Mouse (Mus musculus) lung, embryonic 16.5 days (tissue): ENCODE measurements around the gene Nelfcd. TPM values are rescaled to one million over a fixed set of nuclear protein-coding genes. Genes with fewer than 3 reads are reported as not detected.
A peak's percentile ranks its signal among the peaks of the same experiment; 100 is the strongest.

Source experiments
- ATAC-seq: fragments of 200-750 bp; cut with Nextera tagmentation; 2 replicates; pipeline ENCODE4 v1.8.0; 2017; ENCODE audit warnings: low read depth, mild to moderate bottlenecking, moderate library complexity
- H3K27ac ChIP-seq: fragments of 300-500 bp; sonication (generic); 2 replicates; pipeline ENCODE4 v1.5.1; 2014; ENCODE audit warnings: mild to moderate bottlenecking, control low read depth, low read length
- H3K27me3 ChIP-seq: fragments of 300-500 bp; sonication (generic); 2 replicates; pipeline ENCODE4 v1.6.1; 2014; ENCODE audit warnings: low read depth, low read length, mixed read lengths; ENCODE audit not compliant: control insufficient read depth, insufficient read depth
- H3K36me3 ChIP-seq: fragments of 300-500 bp; sonication (generic); 2 replicates; pipeline ENCODE4 v1.6.1; 2014; ENCODE audit warnings: low read length; ENCODE audit not compliant: control insufficient read depth, insufficient read depth
- H3K4me1 ChIP-seq: fragments of 300-500 bp; sonication (generic); replicated peaks from 2 replicates; pipeline ENCODE4 v1.6.1; 2014; ENCODE audit warnings: low read length, mixed read lengths; ENCODE audit not compliant: control insufficient read depth, insufficient read depth
- H3K4me2 ChIP-seq: fragments of 300-500 bp; sonication (generic); 2 replicates; pipeline ENCODE4 v1.6.1; 2014; ENCODE audit warnings: low read depth, low read length, control low read depth
- H3K4me3 ChIP-seq: fragments of 300-500 bp; sonication (generic); 2 replicates; pipeline ENCODE4 v1.5.1; 2014; ENCODE audit warnings: mild to moderate bottlenecking, low read length, control low read depth
- H3K9ac ChIP-seq: fragments of 300-500 bp; sonication (generic); 2 replicates; pipeline ENCODE4 v1.6.1; 2014; ENCODE audit warnings: low read length, control low read depth
- H3K9me3 ChIP-seq: fragments of 300-500 bp; sonication (generic); 2 replicates; pipeline ENCODE4 v1.6.1; 2016; ENCODE audit warnings: low read length; ENCODE audit not compliant: control insufficient read depth
- WGBS: fragments of 180-500 bp; shearing (Covaris S2); extraction: QIAGEN DNeasy Blood & Tissue Kit; methylation state at CpG from one replicate; pipeline ENCODE4 v1.1.7; 2014; 5-methylcytosine and 5-hydroxymethylcytosine counted together
- polyA plus RNA-seq: library from polyadenylated mRNA; unstranded; fragments of >200 nt; fragmentation: Nextera tagmentation; extraction: Ambion mirVana; gene quantifications from 2 replicates; pipeline ENCODE4 v1.2.1, GENCODE M21; 2015

Gene Nelfcd
- polyA plus RNA-seq, 1 experiment from 2014 or later, result 136 TPM

- no peak overlapping the region for H3K27ac ChIP-seq
- WGBS, result 87% methylated on average over 9 of the region's 9 CpGs
- ATAC-seq, result no peak
- H3K9me3 ChIP-seq, result no peaks in the 10 kb centered on the region
- H3K4me3 ChIP-seq, result no peak overlapping the region
- no peak overlapping the region for H3K9ac ChIP-seq
- H3K4me2 ChIP-seq, result no peak overlapping the region
- H3K4me1 ChIP-seq, result peaks cover 42% of the 10 kb centered on the region
- H3K36me3 ChIP-seq, result 0 out of 2 replicates have a peak, but pooled peaks cover 2% of the 10 kb centered on the region
- no peaks in the 10 kb centered on the region for H3K27me3 ChIP-seq
Measured at GRCm38 (mm10) chr2:174439961-174440360, 24.4 kb downstream of the Nelfcd start.

DNA sequence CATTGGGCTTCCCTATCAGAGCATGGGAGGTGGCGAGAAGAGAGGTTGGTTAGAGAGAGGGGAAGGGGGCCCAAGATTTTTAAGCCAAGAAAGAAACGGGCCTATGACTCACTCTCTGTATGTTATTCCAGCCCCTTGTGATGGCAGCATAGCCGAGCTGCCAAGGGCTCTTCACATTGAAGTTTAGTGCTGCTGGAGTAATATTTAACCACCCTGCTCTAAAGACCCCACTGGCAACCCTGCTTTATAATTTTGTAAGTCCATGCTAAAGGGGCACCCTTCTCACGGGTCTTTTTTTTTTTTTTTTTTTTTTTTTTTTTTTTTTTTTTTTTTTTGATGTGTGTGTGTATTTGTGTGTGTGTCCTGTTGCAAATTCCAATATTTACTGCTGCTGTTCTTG lies 26.3 kb downstream of the Nelfcd start:
- no peak overlapping the region for H3K9ac ChIP-seq
- peaks cover 50% of the 10 kb centered on the region for H3K4me1 ChIP-seq
- H3K36me3 ChIP-seq, result no peaks in the 10 kb centered on the region
- ATAC-seq, result peak; percentile 73
- no peaks in the 10 kb centered on the region for H3K27me3 ChIP-seq
- H3K4me3 ChIP-seq, result no peak overlapping the region
- H3K9me3 ChIP-seq, result no peaks in the 10 kb centered on the region
- 33% methylated on average over 4 of the region's 4 CpGs for WGBS
- peak overlapping the region; percentile 86 for H3K27ac ChIP-seq
- peak overlapping the region; percentile 20; the same call in 1 of the 2 replicates for H3K4me2 ChIP-seq

DNA sequence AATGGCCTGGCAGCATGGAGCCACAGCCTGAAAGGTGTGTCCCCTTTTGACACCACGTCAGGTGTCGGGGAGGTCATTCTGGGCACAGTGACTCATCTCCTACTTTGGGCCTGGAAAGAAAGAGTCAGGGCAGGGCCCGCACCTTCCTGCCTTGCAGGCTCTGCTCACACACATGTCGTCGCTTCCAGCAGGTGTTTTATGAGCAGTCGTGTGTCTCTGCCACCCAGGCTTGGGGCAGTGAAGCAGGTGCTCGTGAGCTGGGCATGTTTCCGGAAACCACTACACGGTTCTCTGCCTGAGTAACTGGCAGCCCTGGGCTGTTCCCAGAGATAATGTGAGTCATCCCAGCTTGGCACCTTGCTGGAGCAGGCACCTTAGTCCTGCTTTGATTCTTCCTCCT lies 26.9 kb downstream of the Nelfcd start:
- no peak overlapping the region for H3K4me3 ChIP-seq
- peak overlapping the region; percentile 86 for H3K27ac ChIP-seq
- no peaks in the 10 kb centered on the region for H3K27me3 ChIP-seq
- no peak overlapping the region for H3K9ac ChIP-seq
- H3K9me3 ChIP-seq, result no peaks in the 10 kb centered on the region
- peaks cover 47% of the 10 kb centered on the region for H3K4me1 ChIP-seq
- no peaks in the 10 kb centered on the region for H3K36me3 ChIP-seq
- ATAC-seq, result peak; percentile 11; the same call in 1 of the 2 replicates
- H3K4me2 ChIP-seq, result peak overlapping the region; percentile 3; the same call in 1 of the 2 replicates
- 51% methylated on average over 9 of the region's 9 CpGs for WGBS

DNA sequence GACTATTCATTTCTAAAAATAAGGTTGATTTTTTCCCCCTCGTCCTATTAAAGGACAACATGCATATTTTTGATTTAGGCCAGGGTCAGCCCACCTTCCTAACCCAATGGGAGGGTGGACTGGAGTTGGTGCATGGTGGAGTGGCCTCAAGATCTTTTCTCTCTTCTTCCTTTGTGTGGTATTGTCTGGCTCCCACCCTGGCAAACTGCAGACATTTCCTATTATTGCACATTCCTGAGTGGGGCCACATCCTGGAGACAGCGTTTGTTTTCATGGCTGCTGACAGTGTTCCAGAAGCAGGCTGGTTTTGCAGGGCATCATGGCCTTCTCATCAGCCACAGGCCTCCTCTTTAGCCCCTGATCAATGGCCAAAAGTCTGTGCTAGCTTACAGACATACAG lies 27.4 kb downstream of the Nelfcd start:
- Histone ChIP-seq H3K36me3 (no peaks in the 10 kb centered on the region), H3K4me1 (peaks cover 41% of the 10 kb centered on the region), H3K9ac (no peak overlapping the region), H3K4me3 (no peak overlapping the region), H3K27me3 (no peaks in the 10 kb centered on the region), H3K9me3 (no peaks in the 10 kb centered on the region), H3K27ac (peak overlapping the region; percentile 86), H3K4me2 (no peak overlapping the region)
- whole genome bisulfite sequencing, result 24% methylated on average over 2 of the region's 2 CpGs
- ATAC-seq, result no peak

DNA sequence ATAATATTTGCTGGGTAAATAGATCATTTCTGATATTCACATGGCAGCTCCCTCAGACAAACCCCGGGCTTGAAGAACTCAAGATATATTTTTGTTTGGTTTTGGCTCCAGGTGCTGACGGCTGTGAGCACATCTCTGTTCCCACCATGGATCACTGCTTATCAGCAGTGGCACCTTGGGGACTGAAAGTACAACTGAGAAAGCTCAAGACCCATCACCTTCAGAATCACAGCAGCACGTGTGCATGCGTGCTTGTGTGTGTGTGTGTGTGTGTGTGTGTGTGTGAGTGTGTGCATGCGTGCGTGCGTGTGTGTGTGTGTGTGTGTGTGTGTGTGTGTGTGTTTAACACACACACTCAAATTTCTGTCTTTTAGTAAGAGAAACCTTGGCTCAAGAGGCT lies 28.8 kb downstream of the Nelfcd start:
- no peak overlapping the region for H3K27ac ChIP-seq
- no peak overlapping the region for H3K4me2 ChIP-seq
- no peak overlapping the region for H3K9ac ChIP-seq
- ATAC-seq, result no peak
- WGBS, result 65% methylated on average over 7 of the region's 7 CpGs
- H3K4me3 ChIP-seq, result no peak overlapping the region
- no peaks in the 10 kb centered on the region for H3K9me3 ChIP-seq
- H3K36me3 ChIP-seq, result no peaks in the 10 kb centered on the region
- no peaks in the 10 kb centered on the region for H3K27me3 ChIP-seq
- H3K4me1 ChIP-seq, result peaks cover 32% of the 10 kb centered on the region

DNA sequence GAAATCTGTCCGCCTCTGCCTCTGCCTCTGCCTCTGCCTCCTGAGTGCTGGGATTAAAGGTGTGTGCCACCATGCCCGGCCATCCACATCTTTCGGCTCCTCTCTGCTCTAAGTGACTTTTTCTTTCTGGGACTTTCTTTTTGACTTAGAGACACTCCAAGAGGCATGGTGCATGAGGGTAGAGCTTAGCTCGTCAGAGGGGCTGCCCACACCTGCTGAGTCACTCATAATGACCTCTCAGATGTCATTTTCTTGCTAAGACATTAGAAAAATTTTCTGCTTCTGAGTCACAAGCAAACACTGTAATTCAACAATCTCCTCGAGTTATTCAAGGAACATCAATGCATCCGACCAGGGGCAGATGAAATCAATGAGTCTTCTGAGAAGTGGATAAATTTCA lies 29.4 kb downstream of the Nelfcd start:
- Histone ChIP-seq H3K27me3 (no peaks in the 10 kb centered on the region), H3K9ac (no peak overlapping the region), H3K36me3 (no peaks in the 10 kb centered on the region), H3K27ac (no peak overlapping the region), H3K9me3 (no peaks in the 10 kb centered on the region), H3K4me3 (no peak overlapping the region), H3K4me2 (no peak overlapping the region), H3K4me1 (peaks cover 30% of the 10 kb centered on the region)
- WGBS, result 71% methylated on average over 6 of the region's 6 CpGs
- no peak for ATAC-seq

GRCm38 (mm10) chr2:174446492-174446891 lies 30.9 kb downstream of the Nelfcd start:
- 34% methylated on average over 7 of the region's 7 CpGs for WGBS
- H3K4me1 ChIP-seq, result peaks cover 27% of the 10 kb centered on the region
- no peak overlapping the region for H3K9ac ChIP-seq
- H3K9me3 ChIP-seq, result no peaks in the 10 kb centered on the region
- no peak for ATAC-seq
- H3K27ac ChIP-seq, result peak overlapping the region; percentile 21; the same call in 1 of the 2 replicates
- H3K36me3 ChIP-seq, result no peaks in the 10 kb centered on the region
- H3K4me3 ChIP-seq, result no peak overlapping the region
- H3K27me3 ChIP-seq, result no peaks in the 10 kb centered on the region
- no peak overlapping the region for H3K4me2 ChIP-seq

- Histone ChIP-seq H3K27ac (peak overlapping the region; percentile 21; the same call in 1 of the 2 replicates), H3K9me3 (no peaks in the 10 kb centered on the region), H3K4me2 (no peak overlapping the region), H3K4me1 (peaks cover 25% of the 10 kb centered on the region), H3K9ac (no peak overlapping the region), H3K4me3 (no peak overlapping the region), H3K36me3 (no peaks in the 10 kb centered on the region), H3K27me3 (no peaks in the 10 kb centered on the region)
- ATAC-seq, result no peak
- WGBS, result 52% methylated on average over 8 of the region's 8 CpGs
Measured at GRCm38 (mm10) chr2:174446905-174447304, 31.3 kb downstream of the Nelfcd start.

DNA sequence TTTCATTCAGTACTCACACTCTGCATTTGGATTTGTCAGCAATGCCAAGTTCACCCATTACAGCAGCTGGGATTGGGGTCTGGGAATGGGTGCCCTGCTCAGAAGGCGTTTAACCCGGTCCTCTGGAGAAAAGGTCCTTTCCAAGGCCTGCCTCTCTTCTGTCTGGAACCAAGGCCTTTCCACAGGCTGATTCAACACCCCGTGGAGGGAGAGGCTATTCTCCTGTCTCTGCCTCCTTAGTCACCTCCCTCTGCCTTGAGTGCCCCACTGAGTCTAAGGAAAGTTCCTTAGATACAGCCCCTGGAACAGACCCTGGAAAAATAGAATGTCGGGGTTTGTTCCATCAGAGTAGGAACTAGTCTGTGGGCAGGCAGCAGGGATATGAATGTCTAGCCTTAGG lies 32.8 kb downstream of the Nelfcd start:
- no peak overlapping the region for H3K4me2 ChIP-seq
- H3K4me3 ChIP-seq, result no peak overlapping the region
- no peaks in the 10 kb centered on the region for H3K36me3 ChIP-seq
- H3K4me1 ChIP-seq, result peaks cover 13% of the 10 kb centered on the region
- H3K9me3 ChIP-seq, result no peaks in the 10 kb centered on the region
- H3K9ac ChIP-seq, result no peak overlapping the region
- no peak overlapping the region for H3K27ac ChIP-seq
- H3K27me3 ChIP-seq, result no peaks in the 10 kb centered on the region
- no peak for ATAC-seq
- 77% methylated on average over 4 of the region's 4 CpGs for WGBS

DNA sequence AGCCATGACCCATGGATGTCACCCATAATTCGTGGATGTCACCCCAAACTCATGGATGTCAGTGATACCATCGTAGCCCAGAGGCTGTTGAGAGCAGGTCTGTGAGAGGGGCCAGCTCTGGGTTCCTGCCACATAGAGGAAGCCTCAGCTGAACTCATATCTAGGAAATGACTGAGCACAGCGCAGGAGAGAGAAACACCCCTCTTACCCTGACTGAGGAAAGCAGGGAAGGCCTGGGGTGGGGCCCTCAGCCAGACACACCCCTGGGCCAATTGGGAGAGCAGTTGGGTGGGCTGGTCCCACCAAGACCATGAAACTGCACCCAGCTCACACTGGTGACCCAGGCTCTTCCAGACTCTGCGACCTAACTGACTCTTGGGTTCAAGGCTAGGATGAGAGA lies 34.7 kb downstream of the Nelfcd start, which contains the start of gene Tubb1:
Tubb1 (plus strand) TSS at position 343 of the 400 bp plus-strand sequence.
- Histone ChIP-seq H3K4me3 (no peak within 1 kb of the TSS), H3K4me1 (peaks cover 8% of the 10 kb centered on the region; the same call in 1 of the 2 replicates), H3K36me3 (no peaks in the 10 kb centered on the region), H3K27ac (no peak within 1 kb of the TSS), H3K27me3 (no peaks in the 10 kb centered on the region), H3K9ac (no peak within 1 kb of the TSS), H3K9me3 (no peaks in the 10 kb centered on the region), H3K4me2 (no peak within 1 kb of the TSS)
- WGBS, result 78% methylated on average over 4 of the region's 4 CpGs
- ATAC-seq, result no peak
